Mouse (Mus musculus) lung, embryonic 16.5 days (tissue): Measurements from ENCODE around the gene Tnpo3. TPM values are rescaled to one million over a fixed set of nuclear protein-coding genes. Genes with fewer than 3 reads are reported as not detected.
"Not testable (repeated sequence)": the region's sequence is repeated elsewhere in the genome, so short reads cannot be mapped to it uniquely, and the experiment has no call there.

Experiments
- ATAC-seq: fragments of 200-750 bp; cut with Nextera tagmentation; 2 replicates; pipeline ENCODE4 v1.8.0; 2017; ENCODE audit warnings: low read depth, mild to moderate bottlenecking, moderate library complexity
- H3K27ac ChIP-seq: fragments of 300-500 bp; sonication (generic); 2 replicates; pipeline ENCODE4 v1.5.1; 2014; ENCODE audit warnings: mild to moderate bottlenecking, control low read depth, low read length
- H3K27me3 ChIP-seq: fragments of 300-500 bp; sonication (generic); 2 replicates; pipeline ENCODE4 v1.6.1; 2014; ENCODE audit warnings: low read depth, low read length, mixed read lengths; ENCODE audit not compliant: control insufficient read depth, insufficient read depth
- H3K36me3 ChIP-seq: fragments of 300-500 bp; sonication (generic); 2 replicates; pipeline ENCODE4 v1.6.1; 2014; ENCODE audit warnings: low read length; ENCODE audit not compliant: control insufficient read depth, insufficient read depth
- H3K4me1 ChIP-seq: fragments of 300-500 bp; sonication (generic); replicated peaks from 2 replicates; pipeline ENCODE4 v1.6.1; 2014; ENCODE audit warnings: low read length, mixed read lengths; ENCODE audit not compliant: control insufficient read depth, insufficient read depth
- H3K4me2 ChIP-seq: fragments of 300-500 bp; sonication (generic); 2 replicates; pipeline ENCODE4 v1.6.1; 2014; ENCODE audit warnings: low read depth, low read length, control low read depth
- H3K4me3 ChIP-seq: fragments of 300-500 bp; sonication (generic); 2 replicates; pipeline ENCODE4 v1.5.1; 2014; ENCODE audit warnings: mild to moderate bottlenecking, low read length, control low read depth
- H3K9ac ChIP-seq: fragments of 300-500 bp; sonication (generic); 2 replicates; pipeline ENCODE4 v1.6.1; 2014; ENCODE audit warnings: low read length, control low read depth
- H3K9me3 ChIP-seq: fragments of 300-500 bp; sonication (generic); 2 replicates; pipeline ENCODE4 v1.6.1; 2016; ENCODE audit warnings: low read length; ENCODE audit not compliant: control insufficient read depth
- WGBS: fragments of 180-500 bp; shearing (Covaris S2); extraction: QIAGEN DNeasy Blood & Tissue Kit; methylation state at CpG from one replicate; pipeline ENCODE4 v1.1.7; 2014; 5-methylcytosine and 5-hydroxymethylcytosine counted together
- polyA plus RNA-seq: library from polyadenylated mRNA; unstranded; fragments of >200 nt; fragmentation: Nextera tagmentation; extraction: Ambion mirVana; gene quantifications from 2 replicates; pipeline ENCODE4 v1.2.1, GENCODE M21; 2015

The Tnpo3 gene
- polyA plus RNA-seq, 1 experiment from 2014 or later = 79.6 TPM

DNA sequence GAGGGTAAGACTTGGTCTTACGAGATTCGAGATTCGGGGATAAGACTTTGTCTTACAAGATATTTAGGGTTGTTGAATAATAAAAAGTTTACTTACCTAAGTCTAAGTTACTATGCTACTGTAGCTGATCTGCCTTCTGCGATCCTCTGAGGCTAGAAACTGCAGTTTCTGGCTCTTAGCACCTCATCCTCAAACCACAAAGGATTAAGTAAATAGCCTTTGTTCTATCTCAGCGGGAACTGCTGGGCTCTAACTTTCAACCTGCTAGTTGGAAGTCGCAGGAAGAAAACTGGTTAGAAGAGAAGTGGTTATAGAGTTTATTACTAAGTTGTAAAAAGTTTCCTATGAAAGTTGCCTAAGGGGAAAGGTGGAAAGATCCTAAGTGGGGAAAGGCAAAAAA lies 12.6 kb upstream of the Tnpo3 start:
- no peaks in the 10 kb centered on the region for H3K27me3 ChIP-seq
- no peaks in the 10 kb centered on the region for H3K4me1 ChIP-seq
- no peak overlapping the region for H3K4me3 ChIP-seq
- H3K9ac ChIP-seq = no peak overlapping the region
- H3K36me3 ChIP-seq = no peaks in the 10 kb centered on the region
- H3K27ac ChIP-seq = no peak overlapping the region
- no peaks in the 10 kb centered on the region for H3K9me3 ChIP-seq
- no peak overlapping the region for H3K4me2 ChIP-seq
- no peak for ATAC-seq
- 43% methylated on average over 6 of the region's 6 CpGs for WGBS

GRCm38 (mm10) chr6:29620840-29621543 lies 11.3 kb upstream of the Tnpo3 start:
- Histone ChIP-seq H3K9me3 (no peaks in the 10 kb centered on the region), H3K27ac (peak overlapping the region; percentile 58), H3K4me2 (peak overlapping the region; percentile 27), H3K9ac (no peak overlapping the region), H3K27me3 (no peaks in the 10 kb centered on the region), H3K4me3 (peak overlapping the region; percentile 0; the same call in 1 of the 2 replicates), H3K36me3 (no peaks in the 10 kb centered on the region), H3K4me1 (no peaks in the 10 kb centered on the region)
- 42% methylated on average over 17 of the region's 17 CpGs for WGBS
- ATAC-seq = peak; percentile 78

DNA sequence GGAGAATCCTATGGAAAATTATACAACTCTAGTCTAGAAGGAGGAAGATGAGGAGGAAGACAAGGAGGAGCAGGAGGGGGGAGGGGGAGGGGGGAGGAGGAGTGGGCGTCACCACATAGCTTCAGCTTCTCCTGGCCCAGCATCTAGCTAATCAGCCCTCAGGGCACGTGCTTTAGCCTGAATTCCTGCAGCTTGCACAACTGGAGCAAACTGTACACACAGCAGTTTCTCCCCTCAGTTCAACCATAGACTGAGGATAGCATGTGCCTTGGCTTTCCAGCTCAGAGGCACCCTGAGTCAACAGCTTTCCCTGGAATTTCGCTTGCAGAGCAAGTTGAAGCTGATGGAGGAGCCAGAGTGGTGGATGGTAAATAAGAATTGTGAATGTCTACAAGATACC lies 10.5 kb upstream of the Tnpo3 start:
- H3K4me3 ChIP-seq = no peak overlapping the region
- WGBS = 28% methylated on average over 3 of the region's 3 CpGs
- H3K27ac ChIP-seq = peak overlapping the region; percentile 58
- no peaks in the 10 kb centered on the region for H3K36me3 ChIP-seq
- H3K4me2 ChIP-seq = peak overlapping the region; percentile 27
- ATAC-seq = peak; percentile 83
- no peaks in the 10 kb centered on the region for H3K4me1 ChIP-seq
- H3K9ac ChIP-seq = no peak overlapping the region; the same call in 1 of the 2 replicates
- H3K27me3 ChIP-seq = no peaks in the 10 kb centered on the region
- H3K9me3 ChIP-seq = no peaks in the 10 kb centered on the region

GRCm38 (mm10) chr6:29610020-29610640 lies 443 bp upstream of the Tnpo3 start:
- H3K27me3 ChIP-seq, H3K36me3 ChIP-seq, H3K4me1 ChIP-seq, H3K9me3 ChIP-seq: not testable (repeated sequence)
- ATAC-seq = peak; percentile 32; the same call in 1 of the 2 replicates
- H3K4me2 ChIP-seq = peak overlapping the region; percentile 90
- 25% methylated on average over 13 of the region's 13 CpGs for WGBS
- H3K9ac ChIP-seq = peak overlapping the region; percentile 96
- peak overlapping the region; percentile 98 for H3K4me3 ChIP-seq
- peak overlapping the region; percentile 94 for H3K27ac ChIP-seq

- H3K4me2 ChIP-seq = no peak overlapping the region
- H3K27ac ChIP-seq = no peak overlapping the region
- H3K9me3 ChIP-seq = no peaks in the 10 kb centered on the region
- H3K9ac ChIP-seq = no peak overlapping the region
- ATAC-seq = no peak
- H3K4me3 ChIP-seq = no peak overlapping the region
- H3K36me3 ChIP-seq = peaks cover 2% of the 10 kb centered on the region; the same call in 1 of the 2 replicates
- H3K4me1 ChIP-seq = no peaks in the 10 kb centered on the region
- no peaks in the 10 kb centered on the region for H3K27me3 ChIP-seq
These were observed 9.5 kb downstream of the Tnpo3 start for GRCm38 (mm10) chr6:29600188-29600587.

DNA sequence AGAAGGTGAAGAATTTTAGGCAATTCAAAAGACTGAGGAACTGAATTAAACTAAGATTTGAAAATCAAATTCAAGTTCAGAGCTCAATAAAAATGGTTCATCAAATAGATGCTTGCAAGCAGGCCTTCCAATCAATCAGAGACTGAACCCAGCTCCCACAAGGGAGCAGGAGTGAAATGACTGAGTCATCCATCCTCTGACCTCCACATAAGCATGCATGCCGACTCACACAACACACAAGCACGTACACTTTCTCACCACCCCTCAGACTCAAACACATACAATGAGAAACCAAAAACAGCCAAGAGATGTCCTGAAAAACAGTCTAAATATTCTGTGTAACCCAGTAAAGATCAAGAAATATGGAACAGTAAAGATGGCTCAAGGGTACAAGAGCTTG lies 14.0 kb downstream of the Tnpo3 start:
- 77% methylated on average over 2 of the region's 2 CpGs for WGBS
- Histone ChIP-seq H3K4me3 (no peak overlapping the region), H3K36me3 (peaks cover 2% of the 10 kb centered on the region; the same call in 1 of the 2 replicates), H3K27ac (no peak overlapping the region), H3K4me1 (no peaks in the 10 kb centered on the region), H3K9ac (no peak overlapping the region), H3K9me3 (no peaks in the 10 kb centered on the region), H3K4me2 (no peak overlapping the region), H3K27me3 (no peaks in the 10 kb centered on the region)
- ATAC-seq = no peak

DNA sequence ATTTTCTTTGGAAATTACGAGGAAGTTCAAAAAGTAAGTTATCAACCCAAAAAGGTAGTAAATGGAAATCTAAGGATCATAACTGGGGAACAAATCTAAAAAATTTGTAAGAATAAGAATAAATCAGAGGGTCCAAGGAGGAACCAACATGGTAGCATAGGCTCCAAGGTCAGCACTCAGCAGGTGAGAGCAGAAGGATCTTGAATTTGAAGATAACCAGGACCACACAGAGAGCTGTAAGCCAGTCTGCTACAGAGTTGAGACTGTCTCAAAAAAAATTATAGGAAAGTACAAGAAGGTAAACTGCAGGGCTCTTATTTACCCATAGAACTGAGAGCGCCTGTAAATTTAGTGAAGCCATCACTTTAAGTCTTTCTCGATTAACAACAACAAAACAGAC lies 28.5 kb downstream of the Tnpo3 start:
- ATAC-seq = no peak

GRCm38 (mm10) chr6:29580770-29581169 lies 28.9 kb downstream of the Tnpo3 start:
- 89% methylated on average over 1 of the region's 1 CpGs for WGBS
- H3K27me3 ChIP-seq = no peaks in the 10 kb centered on the region
- peaks cover 42% of the 10 kb centered on the region for H3K36me3 ChIP-seq
- no peak for ATAC-seq
- no peaks in the 10 kb centered on the region for H3K9me3 ChIP-seq
- H3K4me1 ChIP-seq = no peaks in the 10 kb centered on the region
- H3K4me2 ChIP-seq = no peak overlapping the region
- H3K9ac ChIP-seq = no peak overlapping the region
- H3K27ac ChIP-seq = no peak overlapping the region
- no peak overlapping the region for H3K4me3 ChIP-seq

More for the DNA sequence above, 28.5 kb downstream of the Tnpo3 start:
- peaks cover 44% of the 10 kb centered on the region for H3K36me3 ChIP-seq
- H3K27ac ChIP-seq = no peak overlapping the region
- H3K4me1 ChIP-seq = no peaks in the 10 kb centered on the region
- no peak overlapping the region for H3K9ac ChIP-seq
- H3K9me3 ChIP-seq = no peaks in the 10 kb centered on the region
- no peaks in the 10 kb centered on the region for H3K27me3 ChIP-seq
- H3K4me2 ChIP-seq = no peak overlapping the region
- H3K4me3 ChIP-seq = no peak overlapping the region
- WGBS = 93% methylated on average over 3 of the region's 3 CpGs

- not testable (repeated sequence) for H3K9me3 ChIP-seq, H3K4me1 ChIP-seq, H3K4me2 ChIP-seq, ATAC-seq, H3K27me3 ChIP-seq, H3K9ac ChIP-seq, H3K27ac ChIP-seq, H3K4me3 ChIP-seq
- peaks cover 39% of the 10 kb centered on the region for H3K36me3 ChIP-seq
- WGBS = 84% methylated on average over 3 of the region's 3 CpGs
These were observed 33.3 kb downstream of the Tnpo3 start for GRCm38 (mm10) chr6:29576388-29576787.
